Mouse (Mus musculus) liver, embryonic 14.5 days (tissue): ENCODE measurements at regions not wholly inside any gene's neighbourhood (a gene's known extent, or its start where the extent isn't known, plus 50 kb on each side); places are given as distances from the start of the nearest gene placed in this dataset.

Experiments
- ATAC-seq: fragments of 200-750 bp; cut with Nextera tagmentation; 2 replicates; pipeline ENCODE4 v1.8.0; 2017; ENCODE audit warnings: moderate number of reproducible peaks, mild to moderate bottlenecking, moderate library complexity; ENCODE audit not compliant: insufficient read depth
- DNase-seq, 3 experiments: peaks; one replicate each; pipeline ENCODE4 v3.0.0-alpha.2; 2012 to 2013; ENCODE audit warnings: low read depth in 3 of 3, low spot score in 3 of 3
- H3K27ac ChIP-seq: fragments of 300-500 bp; sonication (generic); 2 replicates; pipeline ENCODE4 v1.5.1; 2014; ENCODE audit warnings: moderate library complexity, mild to moderate bottlenecking, control low read depth, inconsistent platforms
- H3K27me3 ChIP-seq: fragments of 300-500 bp; sonication (generic); 2 replicates; pipeline ENCODE4 v1.6.1; 2014; ENCODE audit warnings: mild to moderate bottlenecking, low read length, moderate library complexity; ENCODE audit not compliant: control insufficient read depth, insufficient read depth
- H3K36me3 ChIP-seq: fragments of 300-500 bp; sonication (generic); replicated peaks from 2 replicates; pipeline ENCODE4 v1.6.1; 2014; ENCODE audit warnings: low read depth; ENCODE audit not compliant: control insufficient read depth, insufficient read depth
- H3K4me1 ChIP-seq, 2 experiments: fragments of 200-500 bp in 1 of 2; fragments of 300-500 bp in 1 of 2; sonication (generic) in 1 of 2; replicated peaks; 2 replicates each; pipeline ENCODE4 v1.6.1; 2012 to 2014; ENCODE audit warnings: antibody characterized with exemption in 1 of 2, inconsistent platforms in 1 of 2, low read length in 1 of 2; ENCODE audit not compliant: control insufficient read depth in 2 of 2, insufficient read depth in 2 of 2
- H3K4me2 ChIP-seq: fragments of 300-500 bp; sonication (generic); 2 replicates; pipeline ENCODE4 v1.6.1; 2014; ENCODE audit warnings: low read depth, mild to moderate bottlenecking, control low read depth, moderate library complexity
- H3K4me3 ChIP-seq, 2 experiments: fragments of 200-500 bp in 1 of 2; fragments of 300-500 bp in 1 of 2; sonication (generic) in 1 of 2; 2 replicates each; pipeline ENCODE4 v1.5.1; 2012 to 2014; ENCODE audit warnings: low read depth in 2 of 2, low read length in 2 of 2, mild to moderate bottlenecking in 2 of 2, control low read depth in 1 of 2, inconsistent platforms in 1 of 2, moderate library complexity in 1 of 2; ENCODE audit not compliant: insufficient read depth in 1 of 2
- H3K9ac ChIP-seq: fragments of 300-500 bp; sonication (generic); replicated peaks from 2 replicates; pipeline ENCODE4 v1.6.1; 2014; ENCODE audit warnings: mild to moderate bottlenecking, control low read depth, moderate library complexity
- H3K9me3 ChIP-seq: fragments of 300-500 bp; sonication (generic); 2 replicates; pipeline ENCODE4 v1.6.1; 2016; ENCODE audit warnings: low read length, mixed read lengths; ENCODE audit not compliant: control insufficient read depth
- CTCF ChIP-seq: IDR thresholded peaks from 2 replicates; pipeline ENCODE4 v1.5.1; 2016; ENCODE audit warnings: antibody characterized with exemption, low read depth, control low read depth
- EP300 ChIP-seq: IDR thresholded peaks from 2 replicates; pipeline ENCODE4 v1.6.1; 2016; ENCODE audit warnings: antibody characterized with exemption, low read depth
- WGBS: fragments of 180-500 bp; shearing (Covaris S2); extraction: QIAGEN DNeasy Blood & Tissue Kit; methylation state at CpG from one replicate; pipeline ENCODE4 v1.1.7; 2014; ENCODE audit not compliant: insufficient replicate concordance; 5-methylcytosine and 5-hydroxymethylcytosine counted together

- no peaks in the 10 kb centered on the region for H3K9me3 ChIP-seq
- H3K4me2 ChIP-seq: no peak overlapping the region
- no peaks in the 10 kb centered on the region for H3K27me3 ChIP-seq
- no peaks in the 10 kb centered on the region for H3K4me1 ChIP-seq
- DNase-seq (no peak), ATAC-seq (no peak)
- TF ChIP-seq EP300: no peak
- no peak for TF ChIP-seq CTCF
- no peak overlapping the region for H3K27ac ChIP-seq
- H3K36me3 ChIP-seq: no peaks in the 10 kb centered on the region
- no peak overlapping the region for H3K9ac ChIP-seq
- WGBS: 57% methylated on average over 2 of the region's 2 CpGs
- H3K4me3 ChIP-seq: no peak overlapping the region
Measured at GRCm38 (mm10) chr7:125149151-125149550, 295.3 kb upstream of the Kdm8 start.

- Histone ChIP-seq H3K27me3 (no peaks in the 10 kb centered on the region), H3K9ac (no peak overlapping the region), H3K9me3 (no peaks in the 10 kb centered on the region), H3K4me1 (no peaks in the 10 kb centered on the region), H3K27ac (no peak overlapping the region), H3K4me3 (no peak overlapping the region), H3K36me3 (no peaks in the 10 kb centered on the region), H3K4me2 (no peak overlapping the region)
- TF ChIP-seq EP300 (no peak), CTCF (no peak)
- 17% methylated on average over 1 of the region's 1 CpGs for WGBS
- no peak for DNase-seq
- no peak for ATAC-seq
Measured at GRCm38 (mm10) chr7:125149740-125150139, 294.7 kb upstream of the Kdm8 start.

GRCm38 (mm10) chr7:125152281-125152680 lies 292.2 kb upstream of the Kdm8 start:
- no peaks in the 10 kb centered on the region for H3K27me3 ChIP-seq
- H3K9me3 ChIP-seq: no peaks in the 10 kb centered on the region
- no peak overlapping the region for H3K9ac ChIP-seq
- H3K27ac ChIP-seq: no peak overlapping the region
- H3K36me3 ChIP-seq: no peaks in the 10 kb centered on the region
- no peaks in the 10 kb centered on the region for H3K4me1 ChIP-seq
- H3K4me2 ChIP-seq: no peak overlapping the region
- ATAC-seq (no peak), DNase-seq (no peak)
- no peak overlapping the region for H3K4me3 ChIP-seq
- no peak for TF ChIP-seq EP300
- no peak for TF ChIP-seq CTCF
- 56% methylated on average over 5 of the region's 5 CpGs for WGBS

DNA sequence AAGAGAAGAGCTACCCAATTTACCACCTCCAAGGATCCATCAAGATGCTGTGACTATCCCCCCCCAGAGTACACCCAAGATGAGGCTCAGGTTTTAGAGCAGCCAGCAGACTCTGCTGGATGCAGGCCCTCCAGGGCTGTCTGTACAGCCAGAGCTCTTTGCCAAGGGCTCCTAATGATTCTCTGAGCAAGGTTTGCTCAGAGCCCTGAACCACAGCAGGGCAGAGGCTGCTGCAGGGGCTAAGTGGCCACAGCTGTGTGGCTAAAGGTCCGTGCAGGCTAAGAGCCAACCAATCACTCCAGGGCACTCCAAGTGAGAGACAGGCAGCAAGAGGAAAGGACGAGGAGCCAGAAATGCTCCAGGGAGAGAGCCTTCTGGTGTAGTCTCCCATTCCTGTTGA lies 289.2 kb upstream of the Kdm8 start:
- no peaks in the 10 kb centered on the region for H3K36me3 ChIP-seq
- ATAC-seq (no peak), DNase-seq (no peak)
- H3K4me2 ChIP-seq: no peak overlapping the region
- H3K4me1 ChIP-seq: no peaks in the 10 kb centered on the region
- H3K9me3 ChIP-seq: no peaks in the 10 kb centered on the region
- no peak for TF ChIP-seq CTCF
- TF ChIP-seq EP300: no peak
- no peak overlapping the region for H3K9ac ChIP-seq
- no peak overlapping the region for H3K27ac ChIP-seq
- no peak overlapping the region for H3K4me3 ChIP-seq
- H3K27me3 ChIP-seq: no peaks in the 10 kb centered on the region
- 32% methylated on average over 2 of the region's 2 CpGs for WGBS

DNA sequence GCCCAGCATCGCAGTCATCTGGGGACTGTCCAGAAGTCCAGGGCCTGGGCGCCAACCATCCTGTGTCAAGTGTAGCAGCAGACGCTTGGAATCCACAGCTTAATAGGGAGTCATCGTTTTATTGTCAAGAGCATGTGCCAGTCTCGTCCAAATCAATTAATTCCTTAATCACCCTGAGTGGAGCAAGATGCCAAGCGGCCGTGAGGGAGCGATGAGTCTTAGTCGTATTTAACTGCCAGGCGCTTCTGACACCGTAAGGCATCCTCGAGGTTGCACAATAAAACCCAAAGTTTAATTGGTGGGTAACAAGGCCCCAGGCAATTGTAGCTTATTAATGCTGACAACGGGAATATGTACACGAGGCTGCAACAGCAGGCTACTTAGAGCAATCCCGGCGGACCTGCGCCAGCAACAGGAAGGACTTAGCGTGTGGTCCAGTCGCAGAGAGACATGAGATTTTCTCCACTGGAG lies 277.6 kb upstream of the Kdm8 start:
- DNase-seq: no peak
- Histone ChIP-seq H3K4me1 (no peaks in the 10 kb centered on the region), H3K36me3 (no peaks in the 10 kb centered on the region), H3K27ac (no peak overlapping the region), H3K9me3 (no peaks in the 10 kb centered on the region), H3K27me3 (no peaks in the 10 kb centered on the region), H3K4me2 (no peak overlapping the region), H3K4me3 (no peak overlapping the region), H3K9ac (no peak overlapping the region)
- ATAC-seq: no peak
- no peak for TF ChIP-seq EP300
- no peak for TF ChIP-seq CTCF
- 75% methylated on average over 19 of the region's 19 CpGs for WGBS
